Mouse (Mus musculus) c-Kit-positive CD71-positive TER-119-negative erythroid progenitor cells, embryonic 14.5 days (primary cell): ENCODE results near the gene Camk2b.

Experiments
- DNase-seq: peaks from one replicate; pipeline ENCODE4 v3.0.0-alpha.2; 2013; ENCODE audit warnings: low read depth

Gene Camk2b

GRCm38 (mm10) chr11:6050066-6050560, 16.0 kb downstream of the Camk2b start:
- no peak for DNase-seq

GRCm38 (mm10) chr11:6048208-6048607, 18.0 kb downstream of the Camk2b start:
- no peak for DNase-seq

- no peak for DNase-seq
Measured at GRCm38 (mm10) chr11:6038929-6039328, 27.2 kb downstream of the Camk2b start.

- no peak for DNase-seq
Measured at GRCm38 (mm10) chr11:6037686-6038085, 28.5 kb downstream of the Camk2b start.

GRCm38 (mm10) chr11:6037198-6037597, 29.0 kb downstream of the Camk2b start:
- DNase-seq = no peak

- no peak for DNase-seq
Measured at GRCm38 (mm10) chr11:6036477-6036876, 29.7 kb downstream of the Camk2b start.

GRCm38 (mm10) chr11:6035521-6035920, 30.6 kb downstream of the Camk2b start:
- DNase-seq = no peak

GRCm38 (mm10) chr11:6034740-6035139, 31.4 kb downstream of the Camk2b start:
- DNase-seq = no peak

GRCm38 (mm10) chr11:6033801-6034200, 32.4 kb downstream of the Camk2b start:
- DNase-seq = no peak

- peak; percentile 37 for DNase-seq
Measured at GRCm38 (mm10) chr11:6033147-6033546, 33.0 kb downstream of the Camk2b start.

GRCm38 (mm10) chr11:6030650-6031049, 35.5 kb downstream of the Camk2b start:
- no peak for DNase-seq

- DNase-seq = no peak
Measured at GRCm38 (mm10) chr11:6029790-6030189, 36.4 kb downstream of the Camk2b start.

GRCm38 (mm10) chr11:6028911-6029310, 37.3 kb downstream of the Camk2b start:
- no peak for DNase-seq

- DNase-seq = no peak
Measured at GRCm38 (mm10) chr11:6026361-6026760, 39.8 kb downstream of the Camk2b start.

GRCm38 (mm10) chr11:6024923-6025652, 41.1 kb downstream of the Camk2b start:
- no peak for DNase-seq

GRCm38 (mm10) chr11:6020897-6021839, 45.0 kb downstream of the Camk2b start:
- DNase-seq = no peak

GRCm38 (mm10) chr11:6020360-6020759, 45.8 kb downstream of the Camk2b start:
- no peak for DNase-seq

- no peak for DNase-seq
Measured at GRCm38 (mm10) chr11:6018218-6019010, 47.7 kb downstream of the Camk2b start.

- no peak for DNase-seq
Measured at GRCm38 (mm10) chr11:6017484-6018140, 48.5 kb downstream of the Camk2b start.

GRCm38 (mm10) chr11:6016797-6017395, 49.3 kb downstream of the Camk2b start:
- DNase-seq = no peak

- DNase-seq = peak; percentile 6
Measured at GRCm38 (mm10) chr11:6016368-6016767, 49.8 kb downstream of the Camk2b start.
